Mouse (Mus musculus) hindbrain, embryonic 14.5 days (tissue): Measurements from ENCODE around the gene Tob1. TPM values are rescaled to one million over a fixed set of nuclear protein-coding genes. Genes with fewer than 3 reads are reported as not detected.

ENCODE experiments used
- ATAC-seq: fragments of 200-750 bp; cut with Nextera tagmentation; 2 replicates; pipeline ENCODE4 v1.8.0; 2017; ENCODE audit warnings: moderate number of reproducible peaks, mild to moderate bottlenecking, moderate TSS enrichment, moderate library complexity; ENCODE audit not compliant: low FRiP score
- DNase-seq: peaks from one replicate; pipeline ENCODE4 v3.0.0-alpha.2; 2015; ENCODE audit warnings: low spot score
- H3K27ac ChIP-seq: fragments of 300-500 bp; sonication (generic); 2 replicates; pipeline ENCODE4 v1.5.1; 2014; ENCODE audit warnings: mild to moderate bottlenecking, moderate library complexity
- H3K27me3 ChIP-seq: fragments of 300-500 bp; sonication (generic); 2 replicates; pipeline ENCODE4 v1.6.1; 2014; ENCODE audit warnings: mild to moderate bottlenecking, low read length, mixed read lengths; ENCODE audit not compliant: control insufficient read depth, insufficient read depth
- H3K36me3 ChIP-seq: fragments of 300-500 bp; sonication (generic); replicated peaks from 2 replicates; pipeline ENCODE4 v1.6.1; 2014; ENCODE audit not compliant: control insufficient read depth, insufficient read depth
- H3K4me1 ChIP-seq: fragments of 300-500 bp; sonication (generic); replicated peaks from 2 replicates; pipeline ENCODE4 v1.6.1; 2014; ENCODE audit warnings: antibody characterized with exemption, low read length, mixed read lengths; ENCODE audit not compliant: control insufficient read depth, insufficient read depth
- H3K4me2 ChIP-seq: fragments of 300-500 bp; sonication (generic); replicated peaks from 2 replicates; pipeline ENCODE4 v1.6.1; 2014; ENCODE audit warnings: mild to moderate bottlenecking, moderate library complexity
- H3K4me3 ChIP-seq: fragments of 300-500 bp; sonication (generic); replicated peaks from 2 replicates; pipeline ENCODE4 v1.5.1; 2014; ENCODE audit warnings: mild to moderate bottlenecking, low read length
- H3K9ac ChIP-seq: fragments of 300-500 bp; sonication (generic); 2 replicates; pipeline ENCODE4 v1.6.1; 2014
- H3K9me3 ChIP-seq: fragments of 300-500 bp; sonication (generic); 2 replicates; pipeline ENCODE4 v1.6.1; 2016; ENCODE audit warnings: low read length; ENCODE audit not compliant: control insufficient read depth
- WGBS: fragments of 180-500 bp; shearing (Covaris S2); extraction: QIAGEN DNeasy Blood & Tissue Kit; methylation state at CpG from one replicate; pipeline ENCODE4 v1.1.7; 2014; 5-methylcytosine and 5-hydroxymethylcytosine counted together
- polyA plus RNA-seq: library from polyadenylated mRNA; unstranded; fragments of >200 nt; fragmentation: Nextera tagmentation; extraction: Ambion mirVana; gene quantifications from 2 replicates; pipeline ENCODE4 v1.2.1, GENCODE M21; 2014

Gene Tob1
- polyA plus RNA-seq, 1 experiment from 2014 or later: 34.3 TPM

DNA sequence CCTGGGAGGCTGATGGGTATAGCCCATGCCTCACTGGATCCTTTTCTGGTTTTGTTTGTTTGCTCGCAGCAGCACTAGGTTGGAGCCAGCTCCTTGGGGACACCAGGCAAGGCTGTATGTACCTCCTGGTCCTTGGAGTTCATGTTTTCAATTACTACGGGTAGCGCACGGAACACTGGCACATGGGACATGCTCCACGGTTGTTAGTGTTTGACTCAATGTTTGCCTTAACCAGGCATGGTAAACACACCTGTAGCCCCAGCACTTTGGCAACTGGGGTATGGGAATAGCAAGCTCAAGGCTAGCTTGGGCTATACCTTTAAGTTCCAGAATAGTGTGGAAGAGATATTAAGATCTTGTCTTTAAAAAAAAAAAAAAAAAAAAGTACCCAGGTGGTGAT is 20.6 kb upstream of the Tob1 start:
- no peak overlapping the region for H3K4me2 ChIP-seq
- no peaks in the 10 kb centered on the region for H3K27me3 ChIP-seq
- H3K9ac ChIP-seq: no peak overlapping the region
- H3K27ac ChIP-seq: no peak overlapping the region
- DNase-seq: no peak
- WGBS: 82% methylated on average over 5 of the region's 5 CpGs
- no peaks in the 10 kb centered on the region for H3K36me3 ChIP-seq
- H3K4me1 ChIP-seq: peaks cover 10% of the 10 kb centered on the region; the same call in 1 of the 2 replicates
- no peak overlapping the region for H3K4me3 ChIP-seq
- no peak for ATAC-seq
- no peaks in the 10 kb centered on the region for H3K9me3 ChIP-seq

DNA sequence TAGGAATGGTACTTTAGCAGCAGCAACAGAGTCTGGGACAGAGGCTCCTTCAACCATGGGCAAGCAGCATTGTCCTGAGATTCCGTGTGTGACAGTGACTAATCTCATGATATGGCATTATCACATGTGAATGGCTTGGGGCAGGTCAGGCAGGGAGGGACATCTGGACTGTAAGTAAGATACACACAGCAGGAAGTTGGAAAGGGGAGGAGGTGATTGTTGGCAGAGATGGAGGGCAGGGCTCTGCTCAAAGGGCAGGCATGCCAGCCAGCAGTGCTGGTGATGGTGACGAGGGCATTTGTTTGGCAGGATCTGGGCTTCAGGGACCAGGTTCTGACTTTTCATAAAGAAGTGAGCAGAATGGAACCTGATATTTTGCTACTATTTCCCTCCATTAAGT is 18.1 kb upstream of the Tob1 start:
- no peak overlapping the region for H3K9ac ChIP-seq
- H3K9me3 ChIP-seq: no peaks in the 10 kb centered on the region
- H3K4me3 ChIP-seq: no peak overlapping the region
- DNase-seq (no peak), ATAC-seq (no peak)
- no peaks in the 10 kb centered on the region for H3K27me3 ChIP-seq
- no peak overlapping the region for H3K27ac ChIP-seq
- no peaks in the 10 kb centered on the region for H3K36me3 ChIP-seq
- peaks cover 10% of the 10 kb centered on the region; the same call in 1 of the 2 replicates for H3K4me1 ChIP-seq
- 46% methylated on average over 2 of the region's 2 CpGs for WGBS
- H3K4me2 ChIP-seq: no peak overlapping the region

DNA sequence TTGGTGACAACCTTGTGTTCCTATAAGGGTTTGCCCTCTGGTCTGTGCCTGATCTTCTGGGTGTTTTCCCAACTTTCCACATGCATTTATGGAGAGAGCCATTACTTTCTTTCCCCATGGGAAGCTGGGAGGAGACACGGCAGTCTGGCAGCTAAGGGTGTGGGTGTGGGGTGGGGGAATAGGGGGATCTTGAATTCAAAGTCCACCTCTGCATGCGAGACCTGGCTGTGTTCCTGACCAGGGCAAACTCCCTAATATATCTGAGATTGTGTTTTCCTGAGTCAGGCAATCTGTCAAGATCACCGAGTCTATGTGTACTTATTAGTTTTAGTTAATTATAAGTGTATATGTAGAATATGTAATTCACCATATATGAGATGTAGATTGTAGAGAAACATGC is 14.9 kb upstream of the Tob1 start:
- H3K4me3 ChIP-seq: no peak overlapping the region
- DNase-seq (no peak), ATAC-seq (no peak)
- no peaks in the 10 kb centered on the region for H3K36me3 ChIP-seq
- no peaks in the 10 kb centered on the region for H3K27me3 ChIP-seq
- H3K4me1 ChIP-seq: peaks cover 6% of the 10 kb centered on the region; the same call in 1 of the 2 replicates
- 88% methylated on average over 3 of the region's 3 CpGs for WGBS
- no peak overlapping the region for H3K4me2 ChIP-seq
- no peaks in the 10 kb centered on the region for H3K9me3 ChIP-seq
- no peak overlapping the region for H3K27ac ChIP-seq
- H3K9ac ChIP-seq: no peak overlapping the region

DNA sequence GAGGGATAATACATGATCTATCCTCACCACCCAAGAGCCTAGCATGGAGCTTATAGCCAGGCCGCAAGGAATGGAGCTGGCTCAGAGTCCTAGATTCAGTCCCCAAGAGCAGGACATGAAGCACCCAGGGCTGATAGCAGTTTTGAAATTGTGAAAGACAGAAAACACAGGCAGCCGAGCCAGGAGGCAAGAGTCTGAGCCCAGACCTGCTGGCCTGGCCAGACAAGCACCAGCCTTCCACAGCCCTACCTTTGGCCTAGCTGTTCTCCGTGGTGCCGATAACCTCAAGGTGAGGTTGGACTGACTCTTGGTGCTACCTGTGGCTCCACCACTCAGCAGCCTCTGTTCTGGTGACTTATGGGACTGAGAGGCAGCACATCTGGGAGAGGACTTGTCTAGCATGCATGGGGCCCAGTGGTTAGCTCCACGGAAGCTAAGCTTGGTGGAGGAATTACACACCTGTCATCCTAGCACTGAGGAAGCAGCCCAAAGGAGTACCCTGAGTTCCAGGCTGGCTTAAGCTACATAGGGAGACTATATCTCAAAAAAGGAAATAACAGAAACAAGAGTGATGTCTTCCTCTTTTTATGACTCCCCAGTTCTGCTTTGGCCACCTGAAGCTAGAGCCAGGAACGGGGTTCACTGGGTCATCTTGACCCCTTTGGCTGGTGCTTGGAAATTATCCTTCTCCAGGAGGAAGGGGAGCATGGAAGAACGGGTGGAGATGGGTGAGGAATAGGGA is 12.7 kb upstream of the Tob1 start:
- no peaks in the 10 kb centered on the region for H3K36me3 ChIP-seq
- no peak overlapping the region for H3K4me2 ChIP-seq
- H3K4me3 ChIP-seq: no peak overlapping the region
- H3K27me3 ChIP-seq: no peaks in the 10 kb centered on the region
- no peaks in the 10 kb centered on the region for H3K9me3 ChIP-seq
- no peaks in the 10 kb centered on the region for H3K4me1 ChIP-seq
- DNase-seq (no peak), ATAC-seq (no peak)
- H3K9ac ChIP-seq: no peak overlapping the region
- H3K27ac ChIP-seq: no peak overlapping the region
- WGBS: 89% methylated on average over 7 of the region's 7 CpGs

DNA sequence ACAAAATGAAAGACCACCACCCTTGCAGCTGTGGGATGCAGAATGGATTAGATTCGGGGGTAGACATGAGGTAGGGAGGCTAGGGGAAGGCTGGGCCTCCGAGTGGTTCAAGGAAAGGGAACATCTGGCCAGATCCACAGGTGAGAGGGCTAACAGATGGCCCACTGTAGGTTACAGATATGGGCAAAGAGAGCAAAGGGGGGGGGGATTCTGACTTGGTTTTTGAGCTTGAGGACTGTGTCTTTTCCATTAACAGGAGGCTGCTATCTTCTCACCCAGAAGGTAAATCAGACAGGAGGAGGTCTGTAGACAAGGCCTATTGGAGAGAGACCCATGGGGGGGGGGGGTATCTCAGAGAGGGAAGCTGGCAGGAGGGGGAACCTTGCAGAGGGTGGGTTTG is 11.5 kb upstream of the Tob1 start:
- DNase-seq (no peak), ATAC-seq (no peak)
- Histone ChIP-seq H3K36me3 (no peaks in the 10 kb centered on the region), H3K9ac (no peak overlapping the region), H3K4me3 (no peak overlapping the region), H3K4me1 (no peaks in the 10 kb centered on the region), H3K27ac (no peak overlapping the region), H3K4me2 (no peak overlapping the region), H3K27me3 (no peaks in the 10 kb centered on the region), H3K9me3 (no peaks in the 10 kb centered on the region)
- WGBS: 70% methylated on average over 2 of the region's 2 CpGs

DNA sequence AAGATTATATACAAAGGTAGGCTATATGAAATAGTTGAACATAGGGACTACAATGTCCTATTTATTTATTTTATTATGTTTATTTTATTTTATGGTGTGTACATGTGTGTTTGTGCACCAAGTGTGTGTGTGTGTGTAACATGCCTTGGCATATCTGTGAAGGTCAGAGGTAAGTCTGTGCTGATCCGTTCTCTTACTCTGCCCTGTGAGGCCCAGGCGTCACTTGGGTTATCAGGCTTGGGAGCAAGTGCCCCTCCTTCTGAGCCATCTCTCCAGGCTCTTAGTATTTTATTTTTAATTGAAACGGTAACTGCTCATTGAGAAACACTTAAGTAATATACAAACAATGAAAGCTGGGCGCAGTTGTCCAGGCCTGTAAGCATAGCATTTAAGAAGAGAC is 10.8 kb upstream of the Tob1 start:
- no peak overlapping the region for H3K27ac ChIP-seq
- no peak overlapping the region for H3K4me3 ChIP-seq
- H3K27me3 ChIP-seq: no peaks in the 10 kb centered on the region
- ATAC-seq (no peak), DNase-seq (no peak)
- H3K9me3 ChIP-seq: no peaks in the 10 kb centered on the region
- H3K4me1 ChIP-seq: no peaks in the 10 kb centered on the region
- H3K4me2 ChIP-seq: no peak overlapping the region
- 87% methylated on average over 4 of the region's 4 CpGs for WGBS
- no peak overlapping the region for H3K9ac ChIP-seq
- H3K36me3 ChIP-seq: no peaks in the 10 kb centered on the region

DNA sequence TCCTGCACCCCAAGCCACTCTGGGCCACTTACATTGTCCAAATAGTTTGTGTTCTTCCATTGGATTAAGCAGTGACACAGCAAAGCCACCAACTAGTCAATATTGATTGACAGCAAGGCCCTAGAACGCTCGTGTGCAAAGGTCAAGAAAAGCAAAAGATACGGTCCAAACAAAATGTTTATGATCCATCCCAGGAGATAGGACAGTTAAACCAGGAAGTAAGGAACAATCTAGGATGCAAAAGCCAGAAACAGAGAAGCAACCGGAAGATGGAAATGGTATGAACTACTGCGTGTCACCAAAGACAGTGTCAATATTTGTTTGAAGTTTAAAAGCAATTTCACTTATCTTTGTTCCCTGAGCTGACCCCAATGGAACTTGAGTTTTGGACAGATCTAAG is 9.1 kb upstream of the Tob1 start:
- ATAC-seq (no peak), DNase-seq (no peak)
- Histone ChIP-seq H3K4me3 (no peak overlapping the region), H3K9ac (no peak overlapping the region), H3K9me3 (no peaks in the 10 kb centered on the region), H3K4me1 (no peaks in the 10 kb centered on the region), H3K36me3 (no peaks in the 10 kb centered on the region), H3K27me3 (no peaks in the 10 kb centered on the region), H3K27ac (no peak overlapping the region), H3K4me2 (no peak overlapping the region)
- WGBS: 88% methylated on average over 5 of the region's 5 CpGs

DNA sequence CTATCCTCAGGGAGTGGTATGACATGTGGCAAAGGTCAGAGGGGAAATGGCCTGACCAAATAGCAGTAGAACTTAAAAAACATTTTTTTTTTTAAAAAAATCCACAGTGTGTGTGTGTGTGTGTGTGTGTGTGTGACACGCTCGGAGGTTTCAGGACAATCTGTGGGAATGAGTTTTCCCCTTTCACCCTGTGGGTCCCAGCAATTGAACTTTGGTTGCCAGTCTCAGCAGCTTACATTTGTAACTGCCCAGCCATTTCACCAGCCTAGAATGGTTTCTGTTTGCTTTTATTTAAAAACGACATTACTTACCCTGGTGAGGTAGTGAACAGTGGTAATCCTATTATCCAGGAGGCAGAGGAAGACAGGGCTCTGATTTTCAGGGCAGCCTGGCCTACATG is 8.2 kb upstream of the Tob1 start:
- ATAC-seq (no peak), DNase-seq (no peak)
- H3K9me3 ChIP-seq: no peaks in the 10 kb centered on the region
- no peaks in the 10 kb centered on the region for H3K27me3 ChIP-seq
- H3K4me1 ChIP-seq: no peaks in the 10 kb centered on the region
- H3K27ac ChIP-seq: no peak overlapping the region
- no peak overlapping the region for H3K4me2 ChIP-seq
- H3K9ac ChIP-seq: no peak overlapping the region
- H3K4me3 ChIP-seq: no peak overlapping the region
- 83% methylated on average over 3 of the region's 3 CpGs for WGBS
- H3K36me3 ChIP-seq: no peaks in the 10 kb centered on the region

DNA sequence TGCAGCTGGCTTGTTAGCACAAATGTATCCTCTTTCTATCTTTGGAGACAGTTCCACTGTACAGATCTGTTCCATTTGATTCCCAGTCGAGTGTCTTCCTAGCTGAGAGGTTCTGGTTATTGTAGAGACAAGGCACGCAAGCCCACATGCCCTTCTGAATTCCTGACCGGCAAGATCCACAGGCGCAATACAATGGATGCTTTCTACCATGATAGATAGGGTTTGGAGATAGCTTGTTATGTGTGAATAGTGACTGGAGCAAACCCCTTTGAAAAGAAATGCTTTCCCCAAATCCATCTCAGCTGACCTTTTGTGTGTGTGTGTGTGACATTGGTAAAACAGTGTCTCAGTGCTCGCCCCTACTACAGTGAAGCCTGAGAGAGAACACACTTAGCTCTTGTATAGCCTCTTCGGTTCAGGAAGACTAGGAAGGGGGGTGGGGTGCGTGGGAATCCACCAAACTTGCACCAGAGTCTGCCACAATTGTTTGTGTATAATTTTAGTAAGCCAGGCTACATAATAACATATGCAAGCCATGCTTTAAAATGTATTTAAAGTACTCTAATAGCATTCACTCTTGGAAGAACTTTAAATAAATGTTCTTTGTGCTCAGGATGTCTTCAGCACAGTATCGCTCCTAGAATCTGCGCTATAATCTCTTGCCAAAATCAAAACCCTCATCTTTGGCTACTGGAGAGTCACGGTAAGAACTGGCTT is 4.7 kb upstream of the Tob1 start:
- DNase-seq (no peak), ATAC-seq (no peak)
- Histone ChIP-seq H3K27me3 (no peaks in the 10 kb centered on the region), H3K36me3 (no peaks in the 10 kb centered on the region), H3K4me3 (no peak overlapping the region), H3K9me3 (no peaks in the 10 kb centered on the region), H3K9ac (no peak overlapping the region), H3K27ac (no peak overlapping the region), H3K4me1 (0 out of 2 replicates have a peak, but pooled peaks cover 3% of the 10 kb centered on the region), H3K4me2 (no peak overlapping the region)
- WGBS: 44% methylated on average over 10 of the region's 10 CpGs
